In the genomic region with DNA sequence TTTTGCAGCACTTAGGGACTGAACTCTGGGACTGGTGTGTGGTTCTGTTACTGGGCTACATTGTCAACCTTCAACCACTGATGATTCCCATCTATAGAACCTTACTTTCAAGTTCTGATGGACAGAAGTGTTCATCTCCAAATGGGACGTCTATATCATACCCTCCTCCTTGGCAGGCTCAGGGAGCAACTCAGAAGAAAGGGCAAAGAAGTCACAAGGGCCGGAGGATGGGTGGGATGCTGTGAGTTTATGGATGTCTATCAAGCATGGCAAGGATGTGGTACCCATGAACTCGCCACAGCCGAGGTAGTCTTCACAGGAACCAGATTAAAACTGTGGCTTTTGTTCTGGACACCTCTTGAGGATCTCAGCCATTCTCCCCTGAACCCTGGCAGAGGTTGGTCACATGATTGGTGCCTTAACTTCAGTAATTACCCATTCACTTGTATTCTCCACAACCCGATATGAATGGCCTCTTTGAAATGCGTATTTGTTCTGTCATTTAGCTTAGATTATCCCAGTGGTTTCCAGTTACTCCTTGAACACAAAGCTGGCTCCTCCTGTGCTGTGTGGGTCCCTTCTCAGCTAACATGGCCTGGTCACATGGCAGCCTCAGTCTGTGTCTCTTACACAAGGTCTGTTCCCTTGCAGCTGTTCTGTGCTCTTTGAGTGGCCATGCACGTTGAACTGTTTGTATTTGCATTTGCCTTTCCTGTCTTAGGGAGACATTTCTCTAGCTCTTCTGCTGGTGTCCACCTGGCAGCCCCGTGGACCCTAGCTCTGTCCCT, we compare ENCODE assay signal across 19 mouse cellular contexts. TPM values are rescaled to one million over a fixed set of nuclear protein-coding genes. Genes with fewer than 3 reads are reported as not detected.
DNase-seq lines count a peak whose midpoint lies in the region; ATAC-seq and TF ChIP-seq lines count a peak whose summit lies in the region.
"Had no signal": no experiment of that assay in that cellular context is flagged by ENCODE, and none has a peak within 500 bp of the region (broad histone marks: within the 10 kb centered on the region; RNA-seq: fewer than 3 reads in every experiment).

No protein-coding gene starts in this region.

- no peaks in the 10 kb centered on the region for H3K36me3 ChIP-seq in hindbrain, embryonic 10.5 days
- H3K36me3 ChIP-seq in hindbrain, postnatal 0 days (ENCODE audit: insufficient read depth, low read length): no peaks in the 10 kb centered on the region
- H3K36me3 ChIP-seq in neural tube, embryonic 11.5 days (ENCODE audit: control insufficient read depth, insufficient read depth, low read length): no peaks in the 10 kb centered on the region
- H3K36me3 ChIP-seq: forebrain, embryonic 15.5 days; G1E; heart, embryonic 10.5 days had no signal

- peak overlapping the region; percentile 56; the same call in 1 of the 2 replicates for H3K27ac ChIP-seq in hindbrain, embryonic 10.5 days
- H3K27ac ChIP-seq in hindbrain, postnatal 0 days: no peak overlapping the region
- H3K27ac ChIP-seq in neural tube, embryonic 11.5 days (ENCODE audit: low read depth, low read length): 0 out of 2 replicates have a peak overlapping the region, but pooled peaks have one; percentile 4
- H3K27ac ChIP-seq: forebrain, embryonic 15.5 days; heart, embryonic 10.5 days; hindbrain, embryonic 14.5 days had no signal

- peaks cover 14% of the 10 kb centered on the region for H3K4me1 ChIP-seq in hindbrain, embryonic 10.5 days (replicated peaks)
- peaks cover 10% of the 10 kb centered on the region for H3K4me1 ChIP-seq in hindbrain, postnatal 0 days (ENCODE audit: insufficient read depth, low read length)
- peaks cover 2% of the 10 kb centered on the region; the same call in 1 of the 2 replicates for H3K4me1 ChIP-seq in neural tube, embryonic 11.5 days (ENCODE audit: control insufficient read depth, insufficient read depth, low read length)
- H3K4me1 ChIP-seq: heart, embryonic 10.5 days had no signal

- no peak for TF ChIP-seq CTCF in hindbrain, postnatal 0 days (IDR thresholded peaks at IDR 0.05; ENCODE audit: low read depth)

- no peak for DNase-seq in hindbrain, embryonic 10.5 days (ENCODE audit: low spot score)
- DNase-seq in hindbrain, postnatal 0 days (ENCODE audit: low spot score): no peak
- DNase-seq in neural tube, embryonic 11.5 days (ENCODE audit: low spot score): no peak
- no peak for DNase-seq in neural tube, embryonic 10.5 days (ENCODE audit: extremely low spot score, low spot score)
- peak; percentile 18 for DNase-seq in R1 (ENCODE audit: low read depth, low spot score)
- no peak for DNase-seq in T-cell, adult 2 months (ENCODE audit: low spot score)
- DNase-seq: adrenal gland, adult 2 months; adrenal gland, postnatal 25 days; cerebellum, adult 18-20 months; cerebellum, adult 9-11 months; cerebellum, postnatal 36 days; gastrocnemius, postnatal 36 days; heart, adult 18-20 months; heart, postnatal 14 days had no signal

- WGBS in hindbrain, embryonic 10.5 days: 76% methylated on average over 8 of the region's 8 CpGs
- WGBS in hindbrain, postnatal 0 days: 80% methylated on average over 8 of the region's 8 CpGs
- 69% methylated on average over 8 of the region's 8 CpGs for WGBS in neural tube, embryonic 11.5 days

- H3K9ac ChIP-seq in hindbrain, postnatal 0 days (replicated peaks; ENCODE audit: low read length): no peak overlapping the region
- H3K9ac ChIP-seq in neural tube, embryonic 11.5 days (ENCODE audit: low read length): no peak overlapping the region
- H3K9ac ChIP-seq: forebrain, embryonic 15.5 days; hindbrain, embryonic 14.5 days had no signal

- no peak overlapping the region for H3K4me2 ChIP-seq in hindbrain, postnatal 0 days (ENCODE audit: low read depth, low read length)
- H3K4me2 ChIP-seq in neural tube, embryonic 11.5 days (ENCODE audit: low read depth): no peak overlapping the region
- H3K4me2 ChIP-seq: forebrain, embryonic 15.5 days; hindbrain, embryonic 14.5 days had no signal

- H3K27me3 ChIP-seq in hindbrain, embryonic 10.5 days (ENCODE audit: insufficient read depth, poor library complexity, severe bottlenecking): no peaks in the 10 kb centered on the region
- H3K27me3 ChIP-seq in hindbrain, postnatal 0 days (ENCODE audit: insufficient read depth, low read length): no peaks in the 10 kb centered on the region
- H3K27me3 ChIP-seq in neural tube, embryonic 11.5 days (ENCODE audit: control insufficient read depth, insufficient read depth, low read length): no peaks in the 10 kb centered on the region
- H3K27me3 ChIP-seq: CH12.LX; forebrain, embryonic 15.5 days had no signal

- no peaks in the 10 kb centered on the region for H3K9me3 ChIP-seq in hindbrain, embryonic 10.5 days
- H3K9me3 ChIP-seq in hindbrain, postnatal 0 days (ENCODE audit: low read length): no peaks in the 10 kb centered on the region
- H3K9me3 ChIP-seq in neural tube, embryonic 11.5 days (ENCODE audit: control insufficient read depth, low read length): no peaks in the 10 kb centered on the region
- H3K9me3 ChIP-seq: forebrain, embryonic 15.5 days; heart, embryonic 10.5 days had no signal

- H3K4me3 ChIP-seq in hindbrain, embryonic 10.5 days: no peak overlapping the region
- no peak overlapping the region for H3K4me3 ChIP-seq in hindbrain, postnatal 0 days (ENCODE audit: low read length)
- H3K4me3 ChIP-seq in neural tube, embryonic 11.5 days (ENCODE audit: low read depth, low read length): no peak overlapping the region
- H3K4me3 ChIP-seq: forebrain, embryonic 15.5 days; heart, embryonic 10.5 days had no signal

- no peak for ATAC-seq in hindbrain, postnatal 0 days
- ATAC-seq in neural tube, embryonic 11.5 days (ENCODE audit: insufficient read depth, low FRiP score, low TSS enrichment): no peak
- ATAC-seq: forebrain, embryonic 15.5 days had no signal

RNA-seq across cellular contexts. Expression of gene 1700010I14Rik, which starts 47.6 kb away (rescaled TPM):
- polyA plus RNA-seq in hindbrain, embryonic 10.5 days (2016; fragmentation: Nextera tagmentation; extraction: Ambion mirVana): 2.9 and 3.1 TPM in 2 replicates
- total RNA-seq in hindbrain, postnatal 0 days (2014; rRNA removed): 0.84 and 2.3 TPM in 2 replicates
- 2.8 TPM in 2 replicates for polyA plus RNA-seq in hindbrain, postnatal 0 days (2015; fragmentation: Nextera tagmentation; extraction: Ambion mirVana)
- polyA plus RNA-seq in neural tube, embryonic 11.5 days (2014; fragmentation: Nextera tagmentation; extraction: Ambion mirVana): 2.9 TPM in 2 replicates
- total RNA-seq: G1E had no signal
- polyA plus RNA-seq: G1E had no signal
